Mouse (Mus musculus) heart, postnatal 0 days (tissue): Measurements from ENCODE around the gene Ninl. TPM values are rescaled to one million over a fixed set of nuclear protein-coding genes. Genes with fewer than 3 reads are reported as not detected.

ENCODE experiments used
- ATAC-seq: fragments of 200-750 bp; cut with Nextera tagmentation; 2 replicates; pipeline ENCODE4 v1.8.0; 2017; ENCODE audit warnings: low read depth, moderate number of reproducible peaks, moderate library complexity; ENCODE audit not compliant: insufficient read depth
- DNase-seq: peaks from one replicate; pipeline ENCODE4 v3.0.0-alpha.2; 2016; ENCODE audit warnings: low spot score
- H3K27ac ChIP-seq: fragments of 300-500 bp; sonication (generic); 2 replicates; pipeline ENCODE4 v1.5.1; 2014; ENCODE audit warnings: low read depth, mild to moderate bottlenecking
- H3K27me3 ChIP-seq: fragments of 300-500 bp; sonication (generic); 2 replicates; pipeline ENCODE4 v1.6.1; 2014; ENCODE audit warnings: low read length, mixed read lengths; ENCODE audit not compliant: control insufficient read depth, insufficient read depth
- H3K36me3 ChIP-seq: fragments of 300-500 bp; sonication (generic); replicated peaks from 2 replicates; pipeline ENCODE4 v1.6.1; 2014; ENCODE audit warnings: low read length, mixed read lengths; ENCODE audit not compliant: control insufficient read depth, insufficient read depth
- H3K4me1 ChIP-seq: fragments of 300-500 bp; sonication (generic); 2 replicates; pipeline ENCODE4 v1.6.1; 2014; ENCODE audit warnings: antibody characterized with exemption; ENCODE audit not compliant: control insufficient read depth, insufficient read depth
- H3K4me2 ChIP-seq: fragments of 300-500 bp; sonication (generic); 2 replicates; pipeline ENCODE4 v1.6.1; 2014; ENCODE audit warnings: low read depth, mild to moderate bottlenecking, low read length, moderate library complexity
- H3K4me3 ChIP-seq: fragments of 300-500 bp; sonication (generic); 2 replicates; pipeline ENCODE4 v1.5.1; 2014; ENCODE audit warnings: low read depth, low read length
- H3K9ac ChIP-seq: fragments of 300-500 bp; sonication (generic); replicated peaks from 2 replicates; pipeline ENCODE4 v1.6.1; 2014; ENCODE audit warnings: low read depth, low read length, mixed read lengths
- H3K9me3 ChIP-seq: fragments of 300-500 bp; sonication (generic); replicated peaks from 2 replicates; pipeline ENCODE4 v1.6.1; 2016; ENCODE audit warnings: low read length; ENCODE audit not compliant: control insufficient read depth
- CTCF ChIP-seq: IDR thresholded peaks from 2 replicates; pipeline ENCODE4 v1.5.1; 2016; ENCODE audit warnings: antibody characterized with exemption, control low read depth, low read depth
- EP300 ChIP-seq: IDR thresholded peaks from 2 replicates; pipeline ENCODE4 v1.6.1; 2016; ENCODE audit warnings: antibody characterized with exemption, low read depth
- WGBS: fragments of 180-500 bp; shearing (Covaris S2); extraction: QIAGEN DNeasy Blood & Tissue Kit; methylation state at CpG from one replicate; pipeline ENCODE4 v1.1.7; 2014; 5-methylcytosine and 5-hydroxymethylcytosine counted together
- polyA plus RNA-seq: library from polyadenylated mRNA; unstranded; fragments of >200 nt; fragmentation: Nextera tagmentation; extraction: Ambion mirVana; gene quantifications from 2 replicates; pipeline ENCODE4 v1.2.1, GENCODE M21; 2015
- total RNA-seq: library from RNA; depleted of rRNA; stranded (reverse); fragments of >200 nt; gene quantifications from 2 replicates; pipeline ENCODE4 v1.2.3, GENCODE M21; 2014; ENCODE audit warnings: low replicate concordance

Ninl gene
- total and polyA plus RNA-seq, 2 experiments from 2014 or later = 0.27 to 1.4 TPM

DNA sequence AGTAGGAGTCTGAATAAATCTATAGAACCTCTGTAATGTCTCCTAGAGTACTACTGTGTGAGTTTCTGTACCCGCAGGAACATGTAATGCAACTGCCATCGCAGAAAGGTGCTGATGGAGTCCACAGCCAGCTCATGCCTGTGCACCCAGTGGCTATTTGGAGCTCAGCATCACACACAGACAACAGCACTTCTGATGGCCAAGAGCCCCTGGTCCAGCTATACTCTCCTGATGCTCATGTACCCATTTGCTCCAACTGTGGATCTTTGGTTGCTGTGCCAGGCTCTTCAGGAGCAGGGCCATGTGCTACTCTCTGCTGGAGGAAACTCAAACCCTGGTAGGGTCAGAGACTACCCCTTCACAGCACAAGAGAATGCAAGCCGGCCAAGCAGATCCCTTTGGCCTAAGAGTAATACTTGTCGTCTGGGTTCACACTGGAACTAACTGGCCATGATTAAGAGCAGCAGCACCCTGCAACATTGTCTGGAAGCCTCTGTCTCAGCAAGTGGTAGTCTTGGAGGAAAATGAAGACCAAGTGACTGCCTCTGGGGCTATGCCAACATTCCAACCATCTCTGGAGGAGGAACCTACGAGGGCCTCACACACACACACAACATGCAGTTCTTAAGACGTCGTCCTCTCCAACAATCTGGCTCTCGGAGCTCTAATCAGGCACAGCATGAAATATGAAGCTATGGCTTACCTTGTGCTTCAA is 65.6 kb downstream of the Ninl start:
- H3K4me3 ChIP-seq = no peak overlapping the region
- 82% methylated on average over 8 of the region's 8 CpGs for WGBS
- H3K27ac ChIP-seq = no peak overlapping the region
- no peaks in the 10 kb centered on the region for H3K9me3 ChIP-seq
- H3K27me3 ChIP-seq = no peaks in the 10 kb centered on the region
- H3K4me1 ChIP-seq = no peaks in the 10 kb centered on the region
- no peak overlapping the region for H3K4me2 ChIP-seq
- H3K36me3 ChIP-seq = 0 out of 2 replicates have a peak, but pooled peaks cover 6% of the 10 kb centered on the region
- no peak for TF ChIP-seq EP300
- TF ChIP-seq CTCF = no peak
- ATAC-seq (no peak), DNase-seq (no peak)
- no peak overlapping the region for H3K9ac ChIP-seq

DNA sequence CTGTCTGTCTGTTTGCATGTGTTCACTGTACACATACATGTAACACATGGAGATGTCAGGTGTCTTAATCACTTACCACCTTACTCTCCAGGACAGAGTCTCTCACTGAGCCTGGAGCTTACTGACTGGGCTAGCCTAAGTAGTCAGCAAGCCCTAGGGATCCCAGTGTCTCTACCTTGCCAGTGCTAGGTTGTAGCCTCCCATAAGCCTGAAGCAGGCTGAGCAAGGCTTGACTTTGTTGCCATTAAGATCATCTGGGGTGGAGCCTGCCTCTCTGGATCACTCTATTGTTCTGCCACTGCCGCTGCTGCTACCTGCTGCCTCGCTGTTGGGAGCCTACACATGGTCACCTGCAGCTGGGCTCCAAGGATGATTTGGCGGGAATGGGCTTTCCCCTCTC is 66.5 kb downstream of the Ninl start:
- no peak overlapping the region for H3K4me3 ChIP-seq
- H3K27ac ChIP-seq = no peak overlapping the region
- DNase-seq (no peak), ATAC-seq (no peak)
- H3K27me3 ChIP-seq = no peaks in the 10 kb centered on the region
- TF ChIP-seq EP300 = no peak
- no peak for TF ChIP-seq CTCF
- H3K4me2 ChIP-seq = no peak overlapping the region
- 0 out of 2 replicates have a peak, but pooled peaks cover 6% of the 10 kb centered on the region for H3K36me3 ChIP-seq
- H3K4me1 ChIP-seq = no peaks in the 10 kb centered on the region
- no peaks in the 10 kb centered on the region for H3K9me3 ChIP-seq
- WGBS = 87% methylated on average over 3 of the region's 3 CpGs
- no peak overlapping the region for H3K9ac ChIP-seq

DNA sequence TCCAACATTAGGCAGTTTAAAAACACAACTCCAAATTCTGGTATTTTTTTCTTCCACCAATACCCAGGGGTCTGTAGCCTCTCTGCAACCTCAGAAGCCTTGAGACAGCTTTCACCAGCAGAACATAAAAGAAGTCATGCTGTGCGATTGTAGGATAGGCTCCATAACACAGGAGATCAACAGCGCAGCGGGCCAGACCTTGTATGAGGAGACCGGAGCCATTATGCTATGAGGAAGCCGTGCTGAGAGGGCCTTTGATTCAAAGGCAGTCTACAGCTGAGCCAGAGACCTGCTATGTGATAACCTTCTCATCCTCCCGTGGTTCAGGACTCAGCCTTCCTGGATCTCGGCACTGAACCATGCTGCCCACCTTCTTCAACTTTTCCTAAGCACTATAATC is 67.3 kb downstream of the Ninl start:
- WGBS = 84% methylated on average over 7 of the region's 7 CpGs

DNA sequence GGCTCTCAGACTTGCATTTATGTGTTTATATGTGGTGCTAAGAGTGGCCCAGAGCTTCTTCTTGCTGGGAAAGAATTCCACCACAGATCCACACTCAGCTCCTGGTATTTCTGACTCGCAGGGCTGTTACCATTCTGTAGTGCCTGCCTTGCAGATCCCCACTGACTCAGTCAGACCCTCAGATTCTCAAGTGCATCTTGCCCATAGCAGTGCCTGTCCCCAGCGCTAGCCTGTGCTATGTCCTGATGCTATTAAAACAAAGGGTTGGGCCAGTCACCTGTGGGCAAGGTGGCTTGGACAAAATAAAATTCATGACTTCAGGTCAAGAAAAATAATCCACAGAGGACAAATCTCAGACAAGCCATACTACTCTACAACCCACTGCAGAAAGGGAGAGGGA is 70.0 kb downstream of the Ninl start:
- no peak overlapping the region for H3K4me2 ChIP-seq
- H3K36me3 ChIP-seq = 0 out of 2 replicates have a peak, but pooled peaks cover 6% of the 10 kb centered on the region
- H3K4me3 ChIP-seq = no peak overlapping the region
- no peak overlapping the region for H3K27ac ChIP-seq
- WGBS = 82% methylated on average over 2 of the region's 2 CpGs
- ATAC-seq (no peak), DNase-seq (no peak)
- no peaks in the 10 kb centered on the region for H3K4me1 ChIP-seq
- TF ChIP-seq EP300 = no peak
- TF ChIP-seq CTCF = no peak
- H3K9me3 ChIP-seq = no peaks in the 10 kb centered on the region
- H3K27me3 ChIP-seq = no peaks in the 10 kb centered on the region
- H3K9ac ChIP-seq = no peak overlapping the region

More for the DNA sequence above, 67.3 kb downstream of the Ninl start:
- TF ChIP-seq CTCF (no peak), EP300 (no peak)
- Histone ChIP-seq H3K9ac (no peak overlapping the region), H3K4me3 (no peak overlapping the region), H3K27me3 (no peaks in the 10 kb centered on the region), H3K9me3 (no peaks in the 10 kb centered on the region), H3K4me2 (no peak overlapping the region), H3K4me1 (no peaks in the 10 kb centered on the region), H3K27ac (no peak overlapping the region), H3K36me3 (0 out of 2 replicates have a peak, but pooled peaks cover 6% of the 10 kb centered on the region)
- DNase-seq (no peak), ATAC-seq (no peak)

DNA sequence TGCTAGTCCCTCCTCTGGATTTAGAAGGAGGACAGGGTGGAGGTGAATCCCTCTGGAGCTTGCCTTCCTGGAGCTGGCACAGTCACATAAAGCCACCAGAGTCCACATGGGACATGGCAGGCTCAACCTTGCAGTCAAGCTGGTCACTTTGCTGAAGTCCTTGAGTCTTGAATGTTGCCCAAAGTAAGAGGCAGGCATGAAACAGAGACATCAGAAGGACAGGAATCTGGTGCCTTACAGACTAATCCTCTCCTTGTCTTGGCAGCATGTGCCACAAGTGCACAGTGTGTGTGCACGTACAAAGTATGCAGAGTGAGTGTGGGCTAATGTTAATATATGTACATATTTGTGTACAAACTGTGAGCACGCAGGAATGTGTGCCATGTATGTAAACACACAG is 71.7 kb downstream of the Ninl start:
- H3K27ac ChIP-seq = no peak overlapping the region
- TF ChIP-seq EP300 (no peak), CTCF (no peak)
- no peaks in the 10 kb centered on the region for H3K9me3 ChIP-seq
- DNase-seq (no peak), ATAC-seq (no peak)
- H3K9ac ChIP-seq = no peak overlapping the region
- 94% methylated on average over 2 of the region's 2 CpGs for WGBS
- H3K4me2 ChIP-seq = no peak overlapping the region
- no peaks in the 10 kb centered on the region for H3K4me1 ChIP-seq
- no peaks in the 10 kb centered on the region for H3K27me3 ChIP-seq
- H3K36me3 ChIP-seq = no peaks in the 10 kb centered on the region
- H3K4me3 ChIP-seq = no peak overlapping the region

DNA sequence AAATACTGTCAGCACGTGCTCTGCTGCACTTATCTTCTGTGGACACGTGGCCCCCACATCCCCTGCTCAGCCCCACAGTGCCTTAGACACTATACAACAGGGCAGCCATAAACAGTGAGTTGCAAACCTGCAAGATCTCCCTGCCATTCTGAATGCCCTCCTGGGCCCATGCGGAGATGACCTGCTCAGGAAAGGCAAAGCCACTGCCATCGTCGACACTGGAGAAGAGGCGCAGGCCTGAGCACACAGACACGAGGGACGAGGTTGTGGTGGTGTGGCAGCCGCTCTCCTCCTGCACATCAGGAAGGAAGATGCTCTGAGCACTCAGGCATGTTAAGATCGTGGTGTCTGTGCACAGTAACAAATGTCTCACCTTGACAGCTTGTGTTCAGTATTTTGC is 73.2 kb downstream of the Ninl start:
- H3K9me3 ChIP-seq = no peaks in the 10 kb centered on the region
- H3K27ac ChIP-seq = no peak overlapping the region
- TF ChIP-seq CTCF = no peak
- no peak for TF ChIP-seq EP300
- ATAC-seq = no peak
- WGBS = 79% methylated on average over 10 of the region's 10 CpGs
- no peak for DNase-seq
- H3K4me3 ChIP-seq = no peak overlapping the region
- no peak overlapping the region for H3K4me2 ChIP-seq
- H3K9ac ChIP-seq = no peak overlapping the region
- no peaks in the 10 kb centered on the region for H3K36me3 ChIP-seq
- H3K4me1 ChIP-seq = no peaks in the 10 kb centered on the region
- H3K27me3 ChIP-seq = no peaks in the 10 kb centered on the region
